Mouse (Mus musculus) kidney, embryonic 15.5 days (tissue): ENCODE data around the gene Fbxo47. TPM values are rescaled to one million over a fixed set of nuclear protein-coding genes. Genes with fewer than 3 reads are reported as not detected.
A peak's percentile ranks its signal among the peaks of the same experiment; 100 is the strongest.

Source experiments
- ATAC-seq: fragments of 200-750 bp; cut with Nextera tagmentation; replicated peaks from 2 replicates; pipeline ENCODE4 v1.8.0; 2017; ENCODE audit warnings: moderate TSS enrichment; ENCODE audit not compliant: low FRiP score
- H3K27ac ChIP-seq: fragments of 300-500 bp; sonication (generic); 2 replicates; pipeline ENCODE4 v1.5.1; 2015; ENCODE audit warnings: mild to moderate bottlenecking, inconsistent platforms
- H3K27me3 ChIP-seq: fragments of 300-500 bp; sonication (generic); 2 replicates; pipeline ENCODE4 v1.6.1; 2015; ENCODE audit warnings: inconsistent platforms
- H3K36me3 ChIP-seq: fragments of 300-500 bp; sonication (generic); 2 replicates; pipeline ENCODE4 v1.6.1; 2015; ENCODE audit warnings: inconsistent platforms
- H3K4me1 ChIP-seq: fragments of 300-500 bp; sonication (generic); 2 replicates; pipeline ENCODE4 v1.6.1; 2015; ENCODE audit warnings: inconsistent platforms
- H3K4me2 ChIP-seq: fragments of 300-500 bp; sonication (generic); 2 replicates; pipeline ENCODE4 v1.6.1; 2015; ENCODE audit warnings: moderate library complexity, mild to moderate bottlenecking, inconsistent platforms
- H3K4me3 ChIP-seq: fragments of 300-500 bp; sonication (generic); replicated peaks from 2 replicates; pipeline ENCODE4 v1.5.1; 2015; ENCODE audit warnings: mild to moderate bottlenecking, inconsistent platforms
- H3K9ac ChIP-seq: fragments of 300-500 bp; sonication (generic); 2 replicates; pipeline ENCODE4 v1.6.1; 2015; ENCODE audit warnings: mild to moderate bottlenecking, inconsistent platforms
- H3K9me3 ChIP-seq: fragments of 300-500 bp; sonication (generic); replicated peaks from 2 replicates; pipeline ENCODE4 v1.6.1; 2016; ENCODE audit warnings: inconsistent platforms
- WGBS: fragments of 180-500 bp; shearing (Covaris S2); methylation state at CpG from one replicate; pipeline ENCODE4 v1.1.7; 2015; ENCODE audit warnings: mixed read lengths; 5-methylcytosine and 5-hydroxymethylcytosine counted together
- polyA plus RNA-seq: library from polyadenylated mRNA; unstranded; fragments of >200 nt; fragmentation: Nextera tagmentation; extraction: Ambion mirVana; gene quantifications from 2 replicates; pipeline ENCODE4 v1.2.1, GENCODE M21; 2015

The Fbxo47 gene
- polyA plus RNA-seq, 1 experiment from 2014 or later, result 0.73 TPM

- H3K9ac ChIP-seq, result no peak overlapping the region
- 91% methylated on average over 2 of the region's 2 CpGs for WGBS
- H3K4me2 ChIP-seq, result no peak overlapping the region
- no peaks in the 10 kb centered on the region for H3K4me1 ChIP-seq
- no peak overlapping the region for H3K27ac ChIP-seq
- no peak for ATAC-seq
- no peak overlapping the region for H3K4me3 ChIP-seq
- H3K27me3 ChIP-seq, result no peaks in the 10 kb centered on the region
- H3K9me3 ChIP-seq, result no peaks in the 10 kb centered on the region
- no peaks in the 10 kb centered on the region for H3K36me3 ChIP-seq
Observed at GRCm38 (mm10) chr11:97905540-97905939, 21.6 kb upstream of the Fbxo47 start.

DNA sequence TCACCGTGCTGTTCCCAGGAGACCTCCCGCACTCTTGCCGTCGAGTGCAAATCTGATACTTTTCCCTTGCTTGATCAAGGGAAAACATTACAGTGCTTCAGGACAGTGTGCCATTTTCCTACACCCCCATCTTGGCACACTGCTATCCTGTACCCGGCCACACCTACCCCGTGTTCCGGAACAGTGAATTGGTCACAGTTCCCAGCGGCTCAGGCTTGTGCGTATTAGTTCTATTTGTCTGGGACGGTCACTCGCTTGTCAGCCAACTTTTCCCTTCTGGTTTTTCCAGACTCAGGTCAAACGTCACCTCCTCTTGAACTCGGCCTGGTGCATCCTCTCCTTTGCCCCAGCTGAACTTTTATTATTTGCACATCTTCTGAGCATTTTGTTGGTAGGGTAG lies 20.8 kb upstream of the Fbxo47 start:
- ATAC-seq, result no peak
- WGBS, result 62% methylated on average over 13 of the region's 13 CpGs
- Histone ChIP-seq H3K36me3 (no peaks in the 10 kb centered on the region), H3K27me3 (no peaks in the 10 kb centered on the region), H3K4me2 (no peak overlapping the region), H3K9me3 (no peaks in the 10 kb centered on the region), H3K4me3 (no peak overlapping the region), H3K9ac (no peak overlapping the region), H3K4me1 (peaks cover 3% of the 10 kb centered on the region; the same call in 1 of the 2 replicates), H3K27ac (no peak overlapping the region)

DNA sequence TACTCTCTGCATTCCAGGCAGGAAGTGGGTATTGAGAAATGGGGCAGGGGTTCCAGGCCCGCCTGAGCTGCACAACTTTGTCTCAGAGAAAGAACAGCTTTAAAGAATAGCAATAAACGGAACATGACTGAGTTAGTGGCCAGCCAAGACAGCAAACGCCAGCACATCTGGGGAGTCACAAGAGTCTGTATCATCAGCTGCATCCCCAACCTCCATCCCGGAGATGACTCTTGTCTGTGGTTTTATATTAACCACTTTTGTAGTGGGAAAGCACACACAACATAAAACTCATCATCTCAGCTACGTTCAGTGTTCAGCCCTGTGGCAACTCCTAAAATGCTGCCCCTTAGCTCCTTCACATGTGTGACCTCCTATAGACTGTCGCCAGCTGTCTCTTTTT lies 17.9 kb upstream of the Fbxo47 start:
- no peak overlapping the region for H3K9ac ChIP-seq
- no peaks in the 10 kb centered on the region for H3K9me3 ChIP-seq
- H3K27me3 ChIP-seq, result no peaks in the 10 kb centered on the region
- WGBS, result 74% methylated on average over 6 of the region's 6 CpGs
- no peak overlapping the region for H3K4me2 ChIP-seq
- ATAC-seq, result no peak
- no peaks in the 10 kb centered on the region for H3K36me3 ChIP-seq
- H3K4me3 ChIP-seq, result no peak overlapping the region
- H3K27ac ChIP-seq, result no peak overlapping the region
- peaks cover 3% of the 10 kb centered on the region; the same call in 1 of the 2 replicates for H3K4me1 ChIP-seq

GRCm38 (mm10) chr11:97899822-97900221 lies 15.9 kb upstream of the Fbxo47 start:
- Histone ChIP-seq H3K27ac (no peak overlapping the region), H3K27me3 (no peaks in the 10 kb centered on the region), H3K9ac (no peak overlapping the region), H3K4me1 (peaks cover 3% of the 10 kb centered on the region; the same call in 1 of the 2 replicates), H3K4me3 (no peak overlapping the region), H3K4me2 (no peak overlapping the region), H3K9me3 (no peaks in the 10 kb centered on the region), H3K36me3 (no peaks in the 10 kb centered on the region)
- ATAC-seq, result no peak
- WGBS, result 5% methylated on average over 2 of the region's 2 CpGs

- Histone ChIP-seq H3K27ac (no peak overlapping the region), H3K9ac (no peak overlapping the region), H3K4me2 (no peak overlapping the region), H3K4me3 (no peak overlapping the region), H3K9me3 (no peaks in the 10 kb centered on the region), H3K36me3 (no peaks in the 10 kb centered on the region), H3K4me1 (peaks cover 3% of the 10 kb centered on the region; the same call in 1 of the 2 replicates), H3K27me3 (no peaks in the 10 kb centered on the region)
- ATAC-seq, result no peak
- 88% methylated on average over 3 of the region's 3 CpGs for WGBS
Observed at GRCm38 (mm10) chr11:97897568-97898185, 13.7 kb upstream of the Fbxo47 start.

- no peak overlapping the region for H3K27ac ChIP-seq
- no peak overlapping the region for H3K9ac ChIP-seq
- no peaks in the 10 kb centered on the region for H3K27me3 ChIP-seq
- H3K36me3 ChIP-seq, result no peaks in the 10 kb centered on the region
- H3K4me1 ChIP-seq, result peaks cover 3% of the 10 kb centered on the region; the same call in 1 of the 2 replicates
- no peak overlapping the region for H3K4me3 ChIP-seq
- H3K9me3 ChIP-seq, result no peaks in the 10 kb centered on the region
- ATAC-seq, result no peak
- 67% methylated on average over 4 of the region's 4 CpGs for WGBS
- H3K4me2 ChIP-seq, result no peak overlapping the region
Observed at GRCm38 (mm10) chr11:97896655-97897054, 12.7 kb upstream of the Fbxo47 start.

DNA sequence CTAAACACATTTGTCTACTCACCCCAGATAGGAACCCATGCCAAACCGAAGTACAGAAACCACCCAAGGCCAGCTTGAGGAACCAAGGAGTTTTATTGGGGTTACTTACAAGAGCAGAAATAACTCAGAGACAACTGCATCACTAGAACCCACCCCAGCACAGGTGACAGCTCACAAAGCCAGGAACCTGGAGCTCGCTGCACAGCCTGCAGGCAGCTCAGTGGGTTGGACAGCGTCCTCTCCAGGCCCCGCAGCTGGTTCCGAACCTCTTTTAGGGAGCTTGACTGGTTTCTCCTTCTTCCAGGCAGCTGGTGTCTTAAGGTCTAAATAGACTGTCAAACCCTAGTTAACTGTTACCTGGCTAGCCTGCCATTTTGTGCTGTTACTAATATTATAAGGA lies 7.9 kb upstream of the Fbxo47 start:
- no peaks in the 10 kb centered on the region for H3K27me3 ChIP-seq
- H3K27ac ChIP-seq, result no peak overlapping the region
- H3K9me3 ChIP-seq, result no peaks in the 10 kb centered on the region
- no peak overlapping the region for H3K9ac ChIP-seq
- no peaks in the 10 kb centered on the region for H3K4me1 ChIP-seq
- H3K36me3 ChIP-seq, result no peaks in the 10 kb centered on the region
- no peak overlapping the region for H3K4me3 ChIP-seq
- 75% methylated on average over 5 of the region's 5 CpGs for WGBS
- no peak for ATAC-seq
- H3K4me2 ChIP-seq, result no peak overlapping the region

DNA sequence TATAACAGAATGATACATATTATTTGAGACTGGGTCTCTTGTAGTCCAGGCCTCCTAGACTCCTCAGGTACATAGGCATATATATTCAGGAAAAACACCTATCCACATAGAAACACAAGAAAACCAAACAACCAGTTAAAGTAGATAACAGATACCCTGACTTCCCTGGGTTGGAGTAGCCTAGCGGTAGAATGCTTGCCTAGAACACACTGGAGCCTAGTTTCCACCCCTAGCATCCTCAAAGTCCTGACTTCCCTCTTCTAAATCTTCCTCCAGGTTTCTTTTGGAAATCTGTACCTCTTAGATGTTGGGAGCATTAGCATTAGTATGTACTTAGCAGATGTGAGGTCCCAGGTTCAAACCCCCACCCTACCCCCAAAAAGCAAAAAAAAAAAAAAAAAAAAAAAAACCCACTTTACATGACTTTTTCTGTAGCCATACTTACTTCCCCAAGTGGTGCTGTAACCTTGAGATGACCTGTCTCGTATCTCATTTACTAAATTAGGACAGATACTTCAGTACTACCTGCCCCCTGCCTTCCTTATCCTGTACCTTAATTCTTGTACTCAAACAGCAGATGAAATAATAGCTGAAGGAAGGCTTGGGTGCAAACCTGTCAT lies 1.5 kb upstream of the Fbxo47 start:
- no peaks in the 10 kb centered on the region; the same call in 1 of the 2 replicates for H3K4me1 ChIP-seq
- H3K9ac ChIP-seq, result no peak overlapping the region
- ATAC-seq, result no peak
- H3K36me3 ChIP-seq, result no peaks in the 10 kb centered on the region
- H3K27me3 ChIP-seq, result no peaks in the 10 kb centered on the region
- H3K27ac ChIP-seq, result 0 out of 2 replicates have a peak overlapping the region, but pooled peaks have one; percentile 90
- 90% methylated on average over 2 of the region's 2 CpGs for WGBS
- no peaks in the 10 kb centered on the region for H3K9me3 ChIP-seq
- peak overlapping the region; percentile 50; the same call in 1 of the 2 replicates for H3K4me3 ChIP-seq
- H3K4me2 ChIP-seq, result peak overlapping the region; percentile 62; the same call in 1 of the 2 replicates

DNA sequence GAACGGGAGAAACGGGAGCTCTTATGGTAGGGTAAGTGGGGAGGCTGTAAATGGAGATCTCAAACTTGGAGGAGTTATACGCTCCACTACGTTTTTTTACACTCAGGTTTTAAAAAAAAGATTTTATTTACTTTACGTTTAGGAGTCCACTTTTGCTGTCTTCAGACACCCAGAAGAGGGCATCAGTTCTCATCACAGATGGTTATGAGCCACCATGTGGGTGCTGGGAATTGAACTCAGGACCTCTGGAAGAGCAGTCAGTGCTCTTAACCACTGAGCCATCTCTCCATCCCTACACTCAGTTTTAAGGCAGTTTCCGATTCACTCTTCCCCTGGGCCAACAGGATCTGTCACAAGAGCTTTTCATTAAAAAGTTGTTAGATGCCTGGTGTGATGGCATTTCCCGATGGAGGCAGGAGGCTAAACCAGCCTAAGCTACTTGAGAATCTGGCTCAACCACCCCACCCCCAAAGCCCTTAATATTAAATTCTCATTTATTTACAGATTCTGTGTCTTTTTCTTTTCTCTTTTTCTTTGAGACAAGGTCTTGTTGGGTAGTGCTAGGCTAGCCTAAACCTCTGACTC lies 739 bp upstream of the Fbxo47 start:
- H3K9ac ChIP-seq, result peak overlapping the region; percentile 31; the same call in 1 of the 2 replicates
- H3K27me3 ChIP-seq, result no peaks in the 10 kb centered on the region
- ATAC-seq, result peak; percentile 16; the same call in 1 of the 2 replicates
- H3K36me3 ChIP-seq, result no peaks in the 10 kb centered on the region
- H3K4me1 ChIP-seq, result no peaks in the 10 kb centered on the region; the same call in 1 of the 2 replicates
- H3K4me3 ChIP-seq, result peak overlapping the region; percentile 50
- H3K9me3 ChIP-seq, result no peaks in the 10 kb centered on the region
- 29% methylated on average over 7 of the region's 7 CpGs for whole genome bisulfite sequencing
- H3K4me2 ChIP-seq, result peak overlapping the region; percentile 62
- H3K27ac ChIP-seq, result peak overlapping the region; percentile 90

GRCm38 (mm10) chr11:97883542-97883917 lies 424 bp downstream of the Fbxo47 start:
- peak overlapping the region; percentile 62 for H3K4me2 ChIP-seq
- no peaks in the 10 kb centered on the region for H3K9me3 ChIP-seq
- H3K27me3 ChIP-seq, result no peaks in the 10 kb centered on the region
- peak overlapping the region; percentile 50 for H3K4me3 ChIP-seq
- H3K27ac ChIP-seq, result peak overlapping the region; percentile 88
- peak; percentile 44; the same call in 1 of the 2 replicates for ATAC-seq
- no peaks in the 10 kb centered on the region; the same call in 1 of the 2 replicates for H3K4me1 ChIP-seq
- WGBS, result 6% methylated on average over 26 of the region's 26 CpGs
- H3K9ac ChIP-seq, result peak overlapping the region; percentile 29; the same call in 1 of the 2 replicates
- no peaks in the 10 kb centered on the region for H3K36me3 ChIP-seq

DNA sequence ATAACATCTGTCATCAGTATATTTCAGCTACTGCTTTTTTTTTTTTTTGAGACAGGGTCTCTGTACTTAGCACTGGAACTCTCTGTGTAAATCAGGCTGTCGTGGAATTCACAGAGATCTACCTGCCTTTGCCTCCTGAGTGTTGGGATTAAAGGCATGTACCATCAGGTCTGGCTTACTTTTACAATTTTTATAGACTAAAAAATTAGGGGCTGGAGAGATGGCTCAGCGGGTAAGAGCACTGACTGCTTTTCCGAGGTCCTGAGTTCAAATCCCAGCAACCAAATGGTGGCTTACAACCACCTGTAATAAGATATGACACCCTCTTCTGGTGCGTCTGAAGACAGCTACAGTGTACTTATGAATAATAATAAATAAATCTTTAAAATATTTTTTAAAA lies 3.6 kb downstream of the Fbxo47 start:
- Histone ChIP-seq H3K9me3 (no peaks in the 10 kb centered on the region), H3K27me3 (no peaks in the 10 kb centered on the region), H3K4me2 (no peak overlapping the region), H3K27ac (no peak overlapping the region), H3K36me3 (no peaks in the 10 kb centered on the region), H3K4me1 (no peaks in the 10 kb centered on the region; the same call in 1 of the 2 replicates), H3K9ac (no peak overlapping the region), H3K4me3 (no peak overlapping the region)
- ATAC-seq, result no peak
- 94% methylated on average over 4 of the region's 4 CpGs for WGBS

GRCm38 (mm10) chr11:97877341-97877740 lies 6.6 kb downstream of the Fbxo47 start:
- Histone ChIP-seq H3K36me3 (no peaks in the 10 kb centered on the region), H3K4me1 (no peaks in the 10 kb centered on the region), H3K9me3 (no peaks in the 10 kb centered on the region), H3K4me2 (no peak overlapping the region), H3K27me3 (no peaks in the 10 kb centered on the region), H3K9ac (no peak overlapping the region), H3K4me3 (no peak overlapping the region), H3K27ac (no peak overlapping the region)
- 61% methylated on average over 2 of the region's 2 CpGs for WGBS
- ATAC-seq, result no peak
